Mouse (Mus musculus): ENCODE data around the gene Wwtr1.

Wwtr1 gene

DNA sequence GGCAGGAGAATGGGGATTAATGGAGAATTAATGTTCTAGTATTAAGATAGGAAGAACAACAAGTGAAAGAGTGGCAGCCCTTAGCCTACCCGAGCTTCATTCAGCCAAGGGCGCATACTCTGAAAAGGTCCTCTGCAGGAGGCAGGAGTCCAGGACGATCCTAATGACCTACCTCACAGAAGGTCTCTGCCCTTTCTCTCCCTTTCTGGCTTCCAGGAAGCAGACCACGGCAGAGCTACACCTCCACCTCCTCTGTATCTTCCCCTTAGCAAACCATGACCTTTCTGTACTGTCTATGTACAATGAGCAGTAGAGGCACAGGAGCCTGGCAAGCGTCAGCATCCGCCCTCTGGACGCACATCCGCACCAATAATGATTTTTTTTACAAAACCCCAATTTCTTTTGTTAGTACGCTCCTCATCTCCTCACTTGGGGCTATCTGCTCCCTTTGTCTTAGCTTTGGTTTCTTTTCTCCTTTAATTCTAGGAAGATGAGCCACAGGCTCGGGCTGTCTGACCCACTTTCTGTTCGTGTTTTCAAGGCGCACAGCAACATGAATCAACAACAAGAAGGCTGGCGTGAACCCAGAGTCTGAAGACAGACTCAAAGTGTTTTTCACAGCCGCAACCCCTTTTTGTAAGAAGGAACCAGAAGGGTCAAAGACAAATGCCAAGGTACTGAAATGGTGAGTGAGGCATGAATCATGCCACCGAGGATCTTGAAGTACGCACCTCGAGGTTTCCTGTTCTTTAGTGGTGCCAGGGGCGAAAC lies 63.7 kb downstream of the Wwtr1 start:
- DNase-seq, result no peak

GRCm38 (mm10) chr3:57509945-57510675 lies 65.6 kb downstream of the Wwtr1 start:
- DNase-seq, result no peak

DNA sequence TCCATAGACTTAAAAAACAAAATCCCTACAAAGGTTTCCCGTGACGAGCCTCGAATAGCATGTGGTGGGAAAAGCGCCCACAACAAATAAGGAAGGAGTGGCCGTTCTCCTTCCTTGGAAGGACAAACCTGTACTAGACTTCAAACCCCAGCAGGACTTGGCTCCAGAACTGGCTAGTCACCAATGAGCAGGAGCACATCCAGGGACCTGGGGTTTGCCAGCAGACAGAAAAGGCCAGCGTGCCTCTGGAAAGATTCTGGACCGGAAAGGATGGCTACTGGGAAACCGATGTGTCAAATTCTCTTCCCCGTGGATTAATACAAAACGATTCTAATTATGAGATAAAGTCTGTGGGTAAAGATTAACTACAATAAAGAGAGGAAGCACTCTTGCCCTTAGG lies 69.7 kb downstream of the Wwtr1 start:
- DNase-seq, result no peak

- no peak for DNase-seq
These were observed 71.0 kb downstream of the Wwtr1 start for GRCm38 (mm10) chr3:57504756-57505155.

GRCm38 (mm10) chr3:57501596-57502220 lies 74.0 kb downstream of the Wwtr1 start:
- no peak for DNase-seq

DNA sequence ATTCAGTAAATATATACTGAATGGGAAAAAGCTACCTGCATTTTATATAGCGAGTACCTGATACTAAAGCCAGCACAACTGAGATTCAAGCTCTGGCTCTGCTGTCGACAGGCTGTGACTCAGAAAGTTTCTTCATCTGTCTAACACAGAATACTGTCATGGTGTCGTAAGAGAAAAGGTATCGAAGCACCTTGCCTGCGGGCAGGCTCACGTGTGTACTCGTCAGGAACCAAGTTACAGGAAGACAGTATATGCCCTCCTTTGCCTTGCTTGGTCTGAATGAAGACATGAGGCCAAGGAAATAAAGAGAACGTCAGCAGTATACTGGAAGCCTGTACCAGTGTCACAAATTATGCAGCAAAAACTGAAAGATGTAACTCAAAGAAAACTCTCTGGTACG lies 74.9 kb downstream of the Wwtr1 start:
- DNase-seq, result no peak

GRCm38 (mm10) chr3:57497791-57498190 lies 77.9 kb downstream of the Wwtr1 start:
- no peak for DNase-seq

- DNase-seq, result no peak
These were observed 79.3 kb downstream of the Wwtr1 start for GRCm38 (mm10) chr3:57496428-57496827.

GRCm38 (mm10) chr3:57487455-57488153 lies 88.1 kb downstream of the Wwtr1 start:
- DNase-seq, result peak; percentile 7

DNA sequence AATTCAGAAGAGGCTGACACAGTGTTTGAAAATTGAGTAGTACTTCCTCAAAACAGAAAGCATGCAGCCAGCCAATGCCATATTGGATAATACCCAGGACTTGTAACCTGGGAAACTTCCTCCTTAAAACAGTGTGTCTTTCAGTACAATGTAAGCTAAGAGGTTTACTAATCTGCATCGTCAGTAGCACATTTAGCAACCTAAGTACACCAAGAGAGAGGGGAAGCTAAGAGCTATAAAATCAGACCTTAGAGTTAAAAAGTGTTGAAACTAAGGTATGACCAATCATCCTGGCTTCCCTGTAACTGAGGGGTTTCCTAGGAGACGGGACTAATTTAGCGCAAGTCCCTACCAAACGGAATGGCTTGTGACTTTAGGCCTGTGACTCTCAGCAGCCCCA lies 89.6 kb downstream of the Wwtr1 start:
- no peak for DNase-seq

- no peak for DNase-seq
These were observed 93.7 kb downstream of the Wwtr1 start for GRCm38 (mm10) chr3:57481981-57482380.

- DNase-seq, result no peak
These were observed 95.1 kb downstream of the Wwtr1 start for GRCm38 (mm10) chr3:57480640-57481039.

GRCm38 (mm10) chr3:57474421-57474820 lies 101.3 kb downstream of the Wwtr1 start:
- DNase-seq, result no peak

- DNase-seq, result peak; percentile 8
These were observed 103.3 kb downstream of the Wwtr1 start for GRCm38 (mm10) chr3:57472407-57472806.

GRCm38 (mm10) chr3:57470981-57471601 lies 104.6 kb downstream of the Wwtr1 start:
- peak; percentile 32 for DNase-seq

GRCm38 (mm10) chr3:57470326-57470725 lies 105.4 kb downstream of the Wwtr1 start:
- DNase-seq, result peak; percentile 13

DNA sequence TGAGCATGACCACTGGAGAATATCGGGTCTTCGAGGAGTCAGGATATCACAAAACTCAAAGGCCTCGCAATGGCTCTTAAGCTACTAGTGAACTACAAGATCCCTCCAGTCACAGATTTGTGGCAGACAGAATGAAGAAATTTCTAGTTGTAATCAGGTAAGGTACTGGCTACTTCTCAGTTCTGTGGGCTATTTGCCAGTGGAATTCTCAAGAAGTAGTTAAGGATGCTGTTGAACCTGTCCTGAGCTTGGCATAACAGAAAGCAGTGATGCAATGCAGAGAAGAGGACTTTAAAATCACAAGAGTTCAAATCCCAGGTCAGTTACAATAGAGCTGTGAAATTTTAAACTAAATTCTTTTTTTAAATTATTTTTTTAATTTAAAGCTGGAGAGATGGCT lies 106.4 kb downstream of the Wwtr1 start:
- DNase-seq, result no peak

- DNase-seq, result no peak
These were observed 109.4 kb downstream of the Wwtr1 start for GRCm38 (mm10) chr3:57466289-57466688.

GRCm38 (mm10) chr3:57463302-57463701 lies 112.4 kb downstream of the Wwtr1 start:
- DNase-seq, result no peak

DNA sequence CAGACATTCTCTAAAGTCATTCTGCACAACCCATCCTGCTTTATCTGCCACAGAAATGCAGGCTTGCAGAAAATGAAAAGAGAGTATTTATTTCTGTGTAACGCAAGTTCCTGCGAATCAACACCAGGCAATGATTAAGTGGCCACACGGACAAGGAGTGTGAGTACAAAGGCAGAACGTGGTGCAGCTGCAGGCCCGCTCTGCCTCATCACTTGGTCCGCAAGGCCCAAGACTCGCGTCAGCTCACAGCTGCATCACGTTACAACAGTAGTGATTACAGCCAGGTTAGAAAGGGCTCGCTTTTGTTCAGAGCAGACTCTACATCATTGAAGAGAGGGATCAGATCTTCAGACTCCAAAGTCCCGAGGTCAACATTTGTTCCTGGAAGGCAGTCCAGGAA lies 117.1 kb downstream of the Wwtr1 start:
- DNase-seq, result no peak

DNA sequence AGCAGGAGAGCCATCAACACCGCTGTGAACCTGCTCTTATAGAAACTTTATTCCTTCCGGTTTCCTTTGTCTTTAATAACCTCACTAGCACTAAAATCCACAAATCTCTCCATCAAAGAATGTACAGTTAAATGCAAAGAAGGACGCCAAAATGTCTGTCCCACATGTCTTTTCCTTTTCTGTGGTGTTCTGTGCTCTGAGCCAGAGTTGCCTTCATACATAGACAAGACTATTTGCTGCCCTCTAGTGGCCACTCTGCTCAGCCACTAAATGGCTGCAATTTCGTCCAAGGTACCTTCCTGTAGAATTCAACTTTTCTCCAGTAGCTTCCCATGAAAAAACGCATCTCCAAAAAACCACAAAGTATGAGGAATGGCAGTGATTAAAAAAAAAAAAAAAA lies 127.3 kb downstream of the Wwtr1 start:
- peak; percentile 66 for DNase-seq

- no peak for DNase-seq
These were observed 127.8 kb downstream of the Wwtr1 start for GRCm38 (mm10) chr3:57447889-57448288.

GRCm38 (mm10) chr3:57445706-57446105 lies 130.0 kb downstream of the Wwtr1 start:
- peak; percentile 49 for DNase-seq

All from liver (tissue).